Mouse (Mus musculus): ENCODE measurements at regions not wholly inside any gene's neighbourhood (a gene's known extent, or its start where the extent isn't known, plus 50 kb on each side); places are given as distances from the start of the nearest gene placed in this dataset.

DNA sequence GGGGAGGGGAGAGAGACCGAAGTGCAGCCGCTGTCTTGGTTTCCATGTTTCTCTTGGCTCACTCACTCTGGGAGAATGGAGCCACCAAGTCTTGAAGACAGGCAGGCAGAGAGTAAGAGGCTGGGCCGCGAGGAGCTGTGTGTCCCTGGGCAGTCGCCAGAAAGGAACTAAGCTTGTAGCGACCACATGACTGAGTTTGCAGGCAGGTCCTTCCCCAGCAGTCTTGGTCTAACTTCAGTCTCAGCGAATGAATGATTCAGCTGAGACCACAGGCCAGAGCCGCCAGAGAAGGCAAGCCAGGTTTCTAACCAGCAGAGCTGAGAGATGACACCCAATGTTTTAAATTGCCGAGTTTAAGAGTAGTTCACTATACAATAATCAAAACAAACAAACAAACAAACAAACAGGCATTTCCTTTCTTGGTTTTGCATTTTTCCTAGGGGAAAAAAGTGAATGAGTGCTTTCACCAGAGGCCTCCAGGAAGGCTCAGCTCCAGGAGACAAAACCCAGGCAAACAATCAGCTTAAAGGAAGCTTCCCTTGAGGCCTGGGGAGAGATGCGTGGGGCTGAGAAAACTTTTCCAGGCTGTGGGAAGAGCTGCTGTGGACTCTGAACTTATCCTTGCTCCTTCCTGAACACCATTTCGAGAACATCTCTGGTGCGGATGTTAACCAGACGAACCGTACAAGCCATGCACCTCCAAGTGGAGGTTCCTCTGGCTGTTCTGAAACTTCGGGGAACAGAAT is 82.1 kb downstream of the Vcpkmt start:
- TF ChIP-seq GATA1 (IDR thresholded peaks at IDR 0.05; ENCODE audit: low read length) (no peak), TAL1 (IDR thresholded peaks at IDR 0.05; ENCODE audit: low read length) (no peak)
